Mouse (Mus musculus) right cerebral cortex, postnatal 25 days (tissue): ENCODE results near the gene Gli2.

Experiments used
- DNase-seq: peaks from one replicate; pipeline ENCODE4 v3.0.0; 2022

Gli2 gene

DNA sequence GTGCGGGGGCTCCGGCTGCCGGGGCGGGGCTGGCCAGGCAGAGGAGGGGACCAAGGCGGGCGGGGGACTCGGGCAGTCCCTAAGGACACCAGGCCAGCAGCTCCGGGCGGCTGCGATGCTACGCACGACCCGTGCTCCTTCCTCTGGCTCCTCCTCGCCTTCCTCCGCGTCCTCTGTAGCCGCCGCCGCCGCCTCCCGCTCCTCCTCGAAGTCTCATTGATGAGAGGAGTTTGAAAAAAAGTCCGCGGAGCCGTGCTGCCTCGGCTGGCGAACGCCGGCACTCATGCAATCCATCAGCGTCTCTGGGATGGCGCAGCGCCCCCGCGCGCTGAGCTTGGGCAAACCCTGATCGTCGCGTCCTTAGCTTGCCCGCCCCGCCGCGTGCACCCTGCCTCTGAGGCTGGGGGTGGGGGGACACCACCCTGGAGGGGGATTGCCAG, at the start of gene Gli2:
Gli2 (minus strand) TSS at position 218 of the 440 bp plus-strand sequence.
- peak; percentile 79 for DNase-seq

DNA sequence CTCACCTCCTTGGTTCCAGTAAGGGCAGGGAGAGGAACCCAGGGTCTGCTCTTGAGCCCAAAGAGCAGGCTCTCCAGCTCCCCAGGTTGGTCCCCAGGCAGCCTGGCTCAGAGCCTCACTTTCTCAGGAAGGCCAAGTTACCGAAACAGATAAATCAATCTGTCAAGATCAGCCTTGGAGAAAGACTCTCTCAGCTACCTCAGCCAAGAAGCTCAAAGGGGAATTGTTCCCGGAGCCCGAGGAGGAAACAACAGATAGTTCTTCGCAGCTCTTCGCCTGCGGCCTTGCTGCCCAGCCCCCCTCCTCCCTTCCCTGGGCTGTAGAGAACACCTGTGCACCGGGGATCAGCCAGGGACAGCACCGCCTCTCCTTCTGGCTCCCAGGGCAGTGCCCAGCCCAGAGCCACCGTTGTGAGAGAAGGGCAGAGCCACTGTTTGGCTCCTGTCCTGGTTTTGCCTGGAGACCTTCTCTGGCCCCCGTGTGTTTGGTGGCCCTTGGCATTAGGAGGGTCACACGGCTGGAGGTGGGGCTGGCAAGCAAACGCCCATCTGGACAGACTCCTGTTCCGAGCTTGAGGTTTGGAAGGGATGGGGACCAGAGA, 44.6 kb upstream of the Gli2 start:
- DNase-seq = no peak

DNA sequence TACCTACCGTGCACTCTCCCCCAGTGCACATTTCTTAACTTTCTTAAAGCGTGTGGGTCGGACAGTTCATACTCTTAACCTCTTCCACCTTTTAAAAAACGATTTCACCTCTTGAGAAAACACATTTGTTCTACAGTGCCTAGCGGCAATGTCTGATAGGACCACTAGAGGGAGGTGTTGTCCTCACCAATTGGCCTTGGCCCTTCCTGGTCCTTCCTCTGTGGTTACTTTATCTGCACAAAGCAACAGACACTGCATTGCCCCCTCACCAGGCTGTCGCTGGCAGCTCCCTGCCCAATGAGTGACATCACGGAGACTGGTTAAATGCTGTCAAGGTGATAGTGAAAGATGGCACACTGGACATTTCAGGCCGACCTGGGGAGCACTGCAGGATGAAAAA, 40.3 kb upstream of the Gli2 start:
- peak; percentile 58 for DNase-seq

DNA sequence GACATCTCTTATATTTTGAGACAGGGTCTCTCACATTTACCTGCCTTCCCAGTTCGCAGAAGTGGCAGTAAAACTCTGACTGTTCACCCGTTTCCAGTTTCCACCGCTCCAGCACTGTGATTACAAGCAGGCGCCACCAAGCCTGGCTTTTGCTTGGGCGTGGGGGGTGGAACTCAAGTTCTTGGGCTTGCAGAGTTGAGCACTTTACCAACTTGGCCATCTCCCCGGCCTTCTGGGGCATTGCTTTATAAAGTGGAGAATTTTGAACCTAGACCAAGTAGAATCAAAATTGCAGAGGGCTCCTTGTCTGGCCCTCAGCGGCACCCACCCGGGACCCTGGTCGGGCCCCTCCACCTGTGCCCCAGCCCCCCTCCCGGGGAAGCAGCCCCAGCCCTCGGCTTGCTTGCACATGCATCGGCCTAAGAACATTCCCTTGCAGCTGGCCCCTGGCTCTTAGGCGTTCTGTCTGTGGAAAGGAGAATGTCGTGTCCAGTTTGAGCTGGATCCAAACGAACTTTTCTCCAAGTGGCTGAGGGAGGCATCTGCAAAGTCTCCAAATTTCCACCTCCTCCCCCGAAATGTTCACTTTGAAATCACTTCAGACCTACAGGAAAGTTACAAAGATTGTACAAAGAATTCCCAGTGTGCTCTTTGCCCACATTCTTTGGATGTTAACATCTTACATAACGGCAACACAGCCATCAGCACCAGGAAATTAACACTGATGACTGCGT, 36.6 kb upstream of the Gli2 start:
- no peak for DNase-seq

DNA sequence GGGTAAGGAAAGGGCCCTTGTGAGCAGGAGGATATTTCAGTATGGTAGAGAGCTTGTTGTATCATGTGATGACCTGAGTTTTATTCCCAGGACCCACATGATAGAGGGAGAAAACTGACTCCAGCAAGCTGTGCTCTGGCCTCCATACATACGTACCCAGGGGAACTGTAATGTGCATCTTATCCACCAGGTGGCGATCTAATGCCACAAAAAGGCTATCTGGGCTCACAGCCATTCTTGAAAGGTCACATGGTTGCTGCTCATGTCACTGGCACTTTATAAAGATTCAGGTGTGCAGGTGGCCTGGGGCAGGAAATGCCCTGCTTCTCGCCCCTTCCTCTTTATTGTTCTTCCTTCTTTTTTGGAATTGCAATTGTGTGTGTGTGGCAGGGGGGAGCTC, 34.1 kb upstream of the Gli2 start:
- DNase-seq = peak; percentile 68

DNA sequence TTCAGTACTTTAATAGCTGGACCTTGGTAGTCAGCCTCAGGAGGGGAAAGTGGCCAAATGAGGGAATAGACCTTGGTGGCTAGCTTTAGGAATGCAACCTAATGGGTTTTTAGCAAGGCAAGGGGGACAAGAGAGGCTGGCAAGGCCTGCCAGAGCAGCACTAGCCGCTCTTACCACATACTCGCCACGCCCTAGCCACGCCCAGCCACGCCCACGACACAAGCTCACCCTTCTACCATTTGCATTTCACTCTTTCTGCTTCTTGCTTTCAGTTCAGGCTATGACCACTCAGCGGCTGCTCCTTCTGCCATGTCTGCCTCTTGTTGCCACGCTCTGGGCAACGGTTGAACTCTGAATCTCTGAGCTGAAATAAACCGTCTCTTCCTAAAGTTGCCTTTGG, 32.4 kb upstream of the Gli2 start:
- no peak for DNase-seq

DNA sequence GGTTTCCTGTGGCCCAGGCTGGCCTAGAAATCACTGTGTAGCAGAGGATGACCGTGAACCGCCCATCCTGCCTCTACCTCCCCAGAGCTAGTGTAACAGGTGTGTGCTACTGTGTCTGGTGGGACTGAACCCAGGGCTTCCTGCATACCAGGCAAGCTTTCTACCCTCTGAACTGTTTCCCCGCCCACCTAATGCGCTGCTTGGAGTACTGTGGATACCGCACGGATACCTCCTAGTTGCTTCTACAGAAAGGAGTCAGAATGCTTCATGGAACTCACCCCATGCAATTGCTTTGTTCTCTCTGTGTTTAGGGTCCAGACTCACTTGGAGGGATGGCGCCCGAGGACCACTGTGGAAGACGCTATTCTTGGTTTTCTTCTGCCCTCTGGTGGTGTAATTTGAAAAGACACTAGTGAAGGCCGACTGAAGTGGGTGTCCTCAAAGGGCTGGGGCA, 30.1 kb upstream of the Gli2 start:
- peak; percentile 16 for DNase-seq

DNA sequence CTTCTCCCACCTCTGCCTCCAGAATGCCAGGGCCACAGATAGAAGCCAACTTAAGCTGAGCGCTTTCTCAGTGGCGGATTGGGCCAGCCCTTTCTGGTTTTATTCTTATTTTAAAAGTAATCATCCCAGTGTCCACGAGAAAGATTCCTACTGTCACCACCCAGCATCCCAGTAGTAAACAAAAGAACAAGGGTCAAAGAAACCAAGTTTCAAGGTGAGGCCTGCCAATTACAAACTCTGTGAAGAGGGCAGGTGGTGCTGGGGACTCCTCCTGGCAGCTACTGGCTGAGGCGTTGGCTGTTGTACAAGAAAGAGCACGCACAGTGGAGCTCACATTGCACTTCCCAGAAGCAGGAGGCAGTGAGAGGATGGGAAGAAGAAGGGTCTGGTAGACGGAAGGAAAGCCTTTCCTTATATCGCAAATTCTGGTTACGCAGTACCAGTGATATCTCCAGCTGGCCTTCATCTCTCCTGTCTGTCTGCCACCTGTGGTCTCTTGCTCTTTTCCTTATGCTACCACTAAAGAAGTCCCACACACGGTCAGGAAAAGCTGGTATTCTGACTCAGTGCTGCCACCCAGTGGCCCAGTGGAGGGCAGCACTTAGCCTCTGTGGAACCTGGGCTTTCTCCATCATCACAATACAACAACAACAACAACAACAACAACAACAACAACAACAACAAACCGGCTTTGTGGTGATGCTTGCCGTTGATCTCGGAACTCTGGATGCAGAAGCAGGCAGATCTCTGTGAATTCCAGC, 29.0 kb upstream of the Gli2 start:
- peak; percentile 20 for DNase-seq

DNA sequence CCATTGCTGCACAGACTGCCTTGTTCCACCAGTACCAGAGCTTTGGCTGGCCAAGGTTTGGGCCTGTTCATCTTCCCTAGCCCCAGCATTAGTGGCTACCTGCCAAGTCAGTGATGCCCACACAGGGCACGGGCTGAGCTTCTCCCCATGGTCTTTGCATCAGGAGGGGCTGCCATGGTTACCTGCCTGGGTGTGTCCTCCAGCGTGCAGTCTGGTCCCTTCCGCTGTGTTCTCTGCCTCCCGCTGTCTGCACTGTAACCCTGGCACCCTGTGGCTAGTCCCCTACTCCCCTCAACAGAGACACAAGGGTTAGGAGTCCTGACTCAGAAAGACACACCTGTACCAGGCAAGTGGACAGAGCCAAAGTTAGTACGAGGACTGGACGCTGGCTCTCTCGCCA, 24.5 kb upstream of the Gli2 start:
- no peak for DNase-seq

DNA sequence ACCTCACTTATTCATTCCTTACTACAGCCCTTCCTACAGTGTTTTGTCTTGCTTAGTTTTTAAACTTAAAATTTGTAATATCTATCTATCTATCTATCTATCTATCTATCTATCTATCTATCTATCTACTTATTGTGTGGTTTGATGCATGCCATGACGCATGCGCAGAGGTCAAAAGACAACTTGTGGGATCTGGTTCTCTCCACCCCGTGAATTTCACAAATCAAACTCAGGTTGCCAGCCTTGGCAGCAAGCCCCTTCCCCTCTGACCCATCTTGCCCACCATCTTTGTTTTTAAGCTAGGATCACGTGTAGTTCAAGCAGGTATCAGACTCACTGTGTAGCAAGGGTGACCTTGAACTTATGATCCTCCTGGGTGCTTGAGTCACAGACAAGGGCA, 22.9 kb upstream of the Gli2 start:
- DNase-seq = no peak

DNA sequence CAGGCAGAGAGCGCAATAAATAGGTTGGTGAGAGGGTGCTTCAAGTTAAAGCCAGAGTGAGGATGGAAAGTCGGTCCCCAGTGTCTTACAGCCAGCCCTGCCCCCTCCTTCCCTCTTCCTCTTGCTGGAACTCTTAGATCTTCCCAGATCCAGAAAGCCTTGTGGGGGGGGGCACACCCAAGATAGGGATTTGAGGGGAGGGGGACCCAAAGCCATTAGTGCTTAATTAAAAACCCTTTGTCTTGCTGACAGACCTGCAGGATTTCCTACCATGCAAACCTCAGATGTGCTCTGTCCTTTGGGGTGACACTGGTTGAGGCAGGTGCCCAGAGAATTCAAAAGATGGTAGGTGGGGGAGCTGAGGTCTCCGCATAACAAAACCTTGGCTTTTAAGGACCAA, 22.5 kb upstream of the Gli2 start:
- no peak for DNase-seq

DNA sequence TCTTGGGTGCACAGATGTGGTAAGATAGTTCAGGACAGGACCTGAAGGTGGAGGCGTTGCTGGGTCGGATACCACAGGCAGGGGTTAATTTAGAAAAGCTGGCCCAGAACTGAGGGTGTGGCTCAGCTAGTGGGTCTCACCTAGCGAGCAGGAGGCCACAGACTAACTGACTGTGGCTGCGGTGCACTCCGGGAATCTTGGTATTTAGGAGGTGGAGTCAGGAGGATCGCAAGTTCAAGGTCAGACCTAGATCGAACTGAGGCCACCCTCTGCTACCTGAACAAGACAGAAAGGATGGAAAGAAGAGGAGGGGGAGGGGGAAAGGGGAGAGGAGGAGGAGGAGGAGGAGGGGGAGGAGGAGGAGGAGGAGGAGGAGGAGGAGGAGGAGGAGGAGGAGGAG, 22.1 kb upstream of the Gli2 start:
- DNase-seq = no peak

DNA sequence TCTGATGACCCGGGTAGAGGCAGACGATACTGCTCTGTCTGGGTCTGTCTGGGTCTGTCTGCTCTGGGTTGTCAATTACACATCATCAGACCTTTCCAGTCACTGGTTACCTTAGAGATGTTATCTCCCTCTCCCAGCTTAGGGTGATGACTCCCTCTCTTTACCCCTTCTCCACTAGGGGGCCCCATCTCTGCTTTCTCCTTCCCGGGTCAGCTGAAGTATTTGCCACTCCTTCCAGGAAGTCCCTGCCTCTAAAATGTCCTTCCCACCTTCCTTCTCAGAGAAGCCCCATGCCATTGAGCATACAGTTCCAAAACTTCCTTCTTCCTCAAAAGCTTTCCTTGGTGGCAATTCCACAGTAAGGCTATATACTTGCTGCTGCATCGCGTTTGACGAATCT, 21.5 kb upstream of the Gli2 start:
- DNase-seq = no peak

DNA sequence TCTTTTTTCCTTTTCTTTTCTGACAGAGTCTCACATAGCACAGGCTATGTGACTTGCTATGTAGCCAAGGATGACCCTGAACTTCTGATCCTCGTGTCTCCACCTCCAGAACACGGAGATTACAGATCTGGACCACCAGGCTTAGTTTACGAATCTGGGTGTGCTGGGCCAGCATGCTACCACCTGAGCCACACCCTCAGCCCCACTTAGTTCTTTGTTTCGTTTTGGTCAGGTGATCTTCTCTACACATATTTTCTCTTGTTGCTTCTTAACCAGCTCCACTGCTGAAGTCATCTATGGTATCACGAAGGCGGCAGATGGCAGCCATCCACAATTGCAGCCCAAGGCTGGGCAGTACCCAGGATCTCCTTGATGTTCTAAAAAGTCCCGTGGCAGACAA, 20.5 kb upstream of the Gli2 start:
- DNase-seq = no peak

DNA sequence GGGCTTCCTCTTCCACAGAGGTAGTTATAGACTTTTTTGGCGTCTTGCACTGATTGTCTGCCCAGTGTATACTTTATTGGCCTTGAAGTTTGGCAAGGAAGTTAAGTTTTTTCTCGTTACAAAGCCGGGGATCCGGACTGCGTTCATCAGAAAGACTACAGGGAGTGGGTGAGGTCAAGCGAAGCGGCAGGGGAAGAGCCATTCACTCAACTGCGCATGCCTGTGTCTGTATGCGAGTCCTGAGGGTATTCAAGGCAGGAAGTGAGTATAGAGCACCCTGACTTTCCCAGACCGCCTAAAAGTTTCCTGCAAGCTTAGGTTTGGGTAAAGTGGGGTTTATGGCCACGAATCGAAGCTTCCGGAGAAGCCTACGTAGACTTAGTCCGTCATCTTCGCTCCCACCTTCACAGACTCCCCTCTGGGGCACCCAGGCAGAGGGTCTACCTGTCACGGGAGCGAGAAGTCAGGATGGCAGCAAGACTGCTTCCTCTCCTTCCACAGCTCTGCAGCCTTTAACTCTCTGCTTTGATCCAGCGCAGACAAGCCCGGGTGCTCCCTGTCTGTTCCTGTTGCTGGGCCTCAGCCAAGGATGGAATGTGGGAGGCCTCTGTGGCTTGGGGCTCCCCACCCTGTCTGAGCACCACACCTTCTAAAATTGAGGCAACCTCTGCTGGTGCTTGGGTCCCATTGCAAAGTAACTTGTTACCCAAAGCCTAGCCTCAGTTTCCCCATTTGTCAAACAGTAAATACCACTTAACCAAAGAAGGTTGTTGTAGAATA, 11.7 kb upstream of the Gli2 start:
- no peak for DNase-seq

DNA sequence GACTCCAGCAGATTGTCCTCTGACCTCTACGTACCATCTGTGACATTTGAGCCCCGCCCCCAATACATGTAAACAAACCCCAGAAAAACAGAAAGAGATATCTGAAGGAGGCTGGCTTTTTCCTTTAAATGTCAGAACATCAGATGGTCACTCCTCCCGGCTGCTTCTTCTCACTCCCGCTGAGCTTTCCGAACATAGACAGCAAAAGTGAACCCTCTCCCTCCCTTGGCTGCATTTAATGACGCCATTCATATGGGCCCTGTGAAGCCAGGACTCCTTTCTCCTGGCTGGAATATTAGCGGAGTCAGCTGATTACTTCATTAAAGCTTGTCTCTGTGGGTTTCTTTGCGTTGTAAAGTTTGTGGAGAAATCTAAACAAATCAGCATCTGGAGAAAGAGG, 3.1 kb upstream of the Gli2 start:
- no peak for DNase-seq

DNA sequence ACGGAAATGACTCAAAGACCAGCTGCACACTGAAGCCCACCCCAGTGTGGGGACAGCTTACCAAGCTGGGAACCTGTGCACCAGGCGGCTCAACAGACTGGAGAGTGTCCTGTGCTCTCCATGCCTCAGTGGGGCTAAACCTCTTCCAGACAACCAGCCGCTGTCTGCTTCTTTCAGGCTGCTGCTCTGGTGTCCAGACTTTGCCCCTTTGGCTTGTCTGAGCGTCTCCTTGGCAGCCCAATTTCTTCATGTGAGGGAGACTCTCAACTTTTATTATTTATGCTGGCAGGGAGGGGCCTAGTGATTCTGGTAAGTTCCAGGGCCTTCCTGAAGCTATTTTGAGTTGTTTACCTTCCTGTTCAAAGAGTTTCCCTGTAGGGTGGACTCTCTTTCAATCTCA, 2.4 kb upstream of the Gli2 start:
- no peak for DNase-seq

DNA sequence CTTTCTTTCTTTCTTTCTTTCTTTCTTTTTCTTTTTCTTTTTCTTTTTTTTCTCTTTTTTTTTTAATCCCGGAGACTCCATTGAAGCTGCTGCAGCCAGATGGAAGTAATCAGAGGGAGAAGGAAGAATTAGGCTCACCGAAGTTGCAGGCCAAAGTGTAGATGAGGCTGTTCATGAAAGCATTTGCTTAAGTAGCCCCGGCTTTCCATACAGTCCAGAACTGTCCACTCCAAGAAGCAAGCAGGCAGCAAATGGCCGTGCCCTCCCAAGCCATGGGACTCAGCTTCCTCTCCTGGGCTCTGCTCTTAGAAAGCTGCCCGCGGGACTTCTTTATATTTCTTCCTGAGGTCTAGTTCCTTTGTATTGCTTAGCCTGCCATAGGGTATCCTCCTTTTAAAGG, 1.0 kb upstream of the Gli2 start:
- DNase-seq = no peak

DNA sequence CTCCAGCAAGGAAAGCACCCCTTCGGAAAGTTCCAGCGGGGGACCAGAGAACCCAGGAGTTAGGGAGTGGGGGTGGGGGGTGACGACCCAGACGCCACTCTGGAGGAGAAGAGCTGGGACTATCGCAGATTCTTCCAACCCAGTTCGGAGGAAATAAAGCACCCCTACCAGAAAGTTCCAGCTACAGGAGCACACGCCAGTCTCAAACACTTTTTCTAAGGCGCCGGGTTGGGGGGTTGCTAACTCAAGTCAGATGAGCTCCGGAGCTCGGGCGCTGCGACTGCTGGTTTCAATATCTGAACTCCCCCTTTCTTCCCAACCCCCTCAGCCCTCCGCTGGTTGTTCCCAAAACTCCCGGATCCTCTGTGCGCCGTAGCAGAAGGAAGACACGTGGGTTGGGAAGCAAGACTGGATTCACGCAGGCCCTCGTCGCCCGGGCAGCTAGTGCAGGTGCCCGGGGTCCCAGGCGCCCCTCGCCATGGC, 494 bp upstream of the Gli2 start:
- no peak for DNase-seq

DNA sequence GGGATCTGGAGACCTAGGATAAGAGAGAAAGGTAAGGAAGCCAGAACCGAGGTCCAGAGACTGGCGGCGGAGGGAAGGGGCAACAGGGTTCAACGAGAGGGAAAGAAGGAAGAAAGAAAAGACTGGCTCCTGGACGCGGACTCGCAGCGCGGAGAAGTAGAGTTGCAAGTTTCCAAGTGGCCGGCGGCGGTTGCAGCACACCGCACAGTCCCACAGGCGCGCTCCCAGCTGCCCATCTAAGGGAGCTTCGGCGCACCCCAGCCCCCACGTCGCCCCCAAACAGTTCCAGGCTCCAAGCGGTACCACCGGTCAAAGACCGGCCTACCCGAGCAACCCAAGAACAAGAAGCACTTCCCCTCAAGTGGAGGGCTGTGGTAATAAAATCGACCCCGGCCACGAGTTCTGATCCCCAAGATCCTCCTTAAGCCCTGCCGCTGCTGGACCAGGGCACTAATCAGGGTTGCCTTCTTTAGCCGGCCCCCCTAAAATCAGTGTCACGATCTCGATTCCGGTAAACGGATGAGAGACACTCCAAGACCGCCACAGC, 715 bp downstream of the Gli2 start:
- DNase-seq = no peak

DNA sequence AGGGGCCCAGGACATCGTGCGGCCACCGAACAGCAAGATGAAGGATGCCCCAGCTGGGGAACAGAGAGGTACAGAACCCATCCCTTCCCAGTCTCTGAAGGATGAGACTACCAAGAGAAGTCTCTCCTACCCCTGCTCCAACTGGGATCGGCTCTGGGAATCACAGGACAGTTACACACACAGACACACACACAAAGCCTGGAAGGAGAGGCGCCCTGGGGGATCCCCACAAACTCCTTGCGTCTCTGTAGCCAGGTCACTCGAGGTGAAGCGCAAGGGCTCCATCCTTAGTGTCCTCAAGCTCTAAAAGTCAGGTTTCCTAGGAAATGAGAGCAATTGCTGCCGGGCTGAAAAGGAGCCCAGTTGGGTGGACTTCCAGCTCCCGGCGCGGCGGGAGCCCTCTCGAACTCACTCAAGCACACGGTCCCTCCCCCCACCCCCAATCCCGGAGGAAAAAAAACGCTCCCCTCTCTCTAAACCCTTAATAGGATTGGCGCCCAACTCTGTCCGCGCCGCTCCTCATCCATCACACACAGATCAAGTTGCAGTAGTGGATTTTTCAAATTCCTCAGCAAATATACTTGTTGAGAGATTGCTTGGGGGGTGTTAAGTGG, 1.4 kb downstream of the Gli2 start:
- no peak for DNase-seq

DNA sequence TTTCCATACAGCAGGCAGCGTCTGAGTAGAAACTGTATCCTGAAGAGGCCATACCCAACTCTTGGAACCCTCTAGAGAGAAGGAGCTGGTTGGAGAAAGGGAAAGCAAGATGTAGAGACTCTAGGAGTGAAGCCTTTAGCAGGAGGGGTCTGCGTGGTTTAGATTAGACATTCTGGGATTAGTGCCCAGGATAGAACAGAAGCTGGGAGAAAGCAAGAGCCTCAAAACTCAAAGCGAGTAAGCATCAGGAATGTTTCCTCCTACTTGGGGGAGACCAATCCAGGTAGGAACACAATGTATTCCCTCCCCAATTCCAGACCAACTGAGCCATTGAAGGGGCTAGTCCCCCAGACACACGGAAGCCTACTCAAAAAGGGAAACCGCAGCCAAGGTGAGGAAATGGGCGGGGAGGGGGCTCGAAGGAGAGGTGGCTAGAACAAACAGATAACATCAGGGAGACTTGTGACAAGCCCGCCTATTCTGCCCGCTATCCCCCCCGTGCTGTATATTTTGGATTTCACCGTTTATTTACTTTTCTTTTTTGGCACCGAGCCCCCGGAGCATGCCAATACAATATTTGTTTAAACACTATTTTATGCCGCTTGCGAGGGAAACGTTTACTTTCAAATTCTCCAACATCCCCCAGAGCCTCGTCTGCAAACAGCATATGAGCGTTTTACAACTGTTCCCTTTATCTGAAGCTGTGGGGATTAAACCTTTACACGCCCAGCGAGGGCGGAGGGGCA, 2.1 kb downstream of the Gli2 start:
- no peak for DNase-seq
